Mouse (Mus musculus) kidney, adult 8-10 months (tissue): ENCODE measurements around the gene Rtn2.
"Not testable (repeated sequence)": the region's sequence is repeated elsewhere in the genome, so short reads cannot be mapped to it uniquely, and the experiment has no call there.

ENCODE experiments used
- DNase-seq, 2 experiments: peaks; one replicate each; pipeline ENCODE4 v3.0.0; 2022

The Rtn2 gene

DNA sequence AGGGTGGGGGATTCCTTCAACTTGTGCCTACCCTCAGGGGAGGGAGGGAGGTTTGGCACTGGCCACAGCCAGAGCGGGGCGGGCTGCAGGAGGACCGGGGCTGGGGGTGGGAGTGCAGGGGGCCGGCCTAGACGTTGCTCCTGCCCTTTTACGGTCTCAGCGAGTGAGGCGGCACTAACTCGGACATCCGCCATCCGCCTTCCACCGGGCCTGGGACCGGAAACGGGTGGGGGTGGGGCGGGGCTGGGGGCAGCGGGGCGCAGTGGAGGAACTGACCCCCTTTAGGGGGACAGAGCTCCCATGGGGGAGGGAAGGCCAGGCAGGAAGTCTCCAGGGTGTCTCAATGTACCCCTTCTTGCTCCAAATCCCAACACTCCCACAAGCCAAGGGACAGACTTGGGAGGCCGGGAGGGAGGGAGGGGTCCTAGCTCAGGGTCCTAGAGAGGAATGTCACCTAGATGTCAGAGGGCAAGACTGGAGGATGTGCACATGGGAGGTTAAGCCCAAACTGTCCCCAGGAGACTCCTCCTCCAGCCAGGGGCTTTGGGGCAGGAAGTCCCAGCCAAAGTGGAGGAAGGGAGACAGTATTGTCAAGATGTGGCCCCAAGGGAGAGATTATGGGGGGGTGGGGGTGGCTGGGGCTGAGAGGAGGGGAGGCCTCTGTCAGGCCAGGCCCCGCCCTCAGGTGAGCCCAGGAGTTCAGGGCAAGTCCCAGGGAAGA, 12.5 kb upstream of the Rtn2 start:
- DNase-seq: peak; percentile 58 to 71

DNA sequence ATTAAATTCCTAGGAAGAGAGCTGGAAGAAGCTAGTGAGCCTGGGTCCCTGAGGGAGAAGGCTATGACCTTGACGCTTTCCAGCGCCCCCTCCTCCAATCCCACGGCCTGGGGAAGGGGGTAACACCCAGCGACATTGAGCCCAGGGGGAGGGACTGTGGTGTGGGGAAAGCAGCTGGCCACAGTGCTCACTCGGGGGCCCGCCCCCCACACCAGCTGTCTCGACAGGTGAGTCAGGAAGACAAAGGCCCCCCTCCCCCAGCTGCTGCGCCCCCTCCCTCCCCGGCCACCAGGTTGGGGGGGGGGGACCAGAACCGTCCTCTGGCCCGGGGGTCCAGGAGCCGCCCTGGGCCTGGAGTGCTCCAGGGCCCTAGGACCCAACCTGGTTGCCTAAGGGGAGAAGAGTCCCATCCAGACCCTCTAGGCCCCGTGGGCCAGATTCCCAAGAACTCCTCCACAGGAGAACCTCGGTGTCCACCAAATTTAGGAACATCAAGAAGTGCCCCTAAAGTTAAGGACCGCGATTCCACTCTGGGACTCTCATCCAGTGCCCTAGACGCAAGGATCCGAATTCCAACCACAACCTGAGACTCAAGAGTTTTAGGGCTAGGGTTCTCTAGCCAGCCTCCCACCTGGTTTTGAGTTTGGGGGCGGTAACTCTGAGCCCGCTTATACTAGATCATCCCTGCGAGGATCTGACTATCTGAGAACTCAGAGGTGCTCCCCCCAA, 11.8 kb upstream of the Rtn2 start:
- DNase-seq: no peak

DNA sequence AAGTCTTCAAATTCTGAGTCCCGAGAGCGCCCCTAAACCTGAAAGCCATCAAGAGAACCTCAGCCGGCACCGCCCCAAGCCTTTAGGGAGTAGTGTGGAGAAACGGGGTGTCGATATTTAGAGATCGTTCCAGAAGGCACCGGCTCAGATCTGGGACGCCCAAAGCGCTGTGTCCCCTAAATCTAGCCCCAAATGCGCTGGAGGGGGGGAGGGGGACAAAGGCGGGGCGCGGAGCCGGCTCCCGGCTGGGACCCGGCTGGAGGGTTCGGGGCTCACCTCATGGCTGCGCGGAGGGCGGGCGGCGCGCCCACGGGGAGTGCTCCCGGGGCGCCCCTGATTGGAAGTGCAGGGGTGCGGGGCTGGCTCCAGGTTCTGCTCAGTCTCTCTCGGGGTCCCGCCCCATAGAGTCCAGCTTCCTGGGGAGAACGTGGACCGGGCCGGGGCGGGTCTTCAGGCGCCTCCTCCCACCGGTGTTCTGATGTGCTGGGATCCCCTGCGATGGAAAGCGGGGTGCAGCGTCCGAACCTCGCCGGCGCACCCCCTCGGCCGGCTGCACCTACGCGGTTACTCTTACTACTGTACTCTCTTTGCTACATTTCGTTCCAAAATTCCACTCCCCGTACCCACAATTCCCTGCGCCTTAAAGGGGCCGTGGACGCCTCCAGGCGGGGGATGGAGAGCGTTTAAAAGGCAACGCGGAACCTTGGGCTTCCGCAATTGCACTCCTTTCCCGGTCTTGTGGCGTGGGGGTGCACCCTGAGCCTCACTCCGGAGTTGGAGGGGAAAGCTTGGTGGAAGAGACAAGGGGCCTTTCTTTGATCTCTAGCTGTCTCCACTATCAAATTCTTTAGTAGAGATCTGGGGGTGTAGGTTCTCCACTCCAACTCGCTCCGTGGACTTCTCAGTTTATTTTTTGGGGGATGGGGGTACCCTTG, 10.9 kb upstream of the Rtn2 start, which contains the start of gene Vasp:
Gene Vasp (minus strand): TSS at position 580 of the 935 bp plus-strand sequence.
- DNase-seq: peak; percentile 86 to 91

DNA sequence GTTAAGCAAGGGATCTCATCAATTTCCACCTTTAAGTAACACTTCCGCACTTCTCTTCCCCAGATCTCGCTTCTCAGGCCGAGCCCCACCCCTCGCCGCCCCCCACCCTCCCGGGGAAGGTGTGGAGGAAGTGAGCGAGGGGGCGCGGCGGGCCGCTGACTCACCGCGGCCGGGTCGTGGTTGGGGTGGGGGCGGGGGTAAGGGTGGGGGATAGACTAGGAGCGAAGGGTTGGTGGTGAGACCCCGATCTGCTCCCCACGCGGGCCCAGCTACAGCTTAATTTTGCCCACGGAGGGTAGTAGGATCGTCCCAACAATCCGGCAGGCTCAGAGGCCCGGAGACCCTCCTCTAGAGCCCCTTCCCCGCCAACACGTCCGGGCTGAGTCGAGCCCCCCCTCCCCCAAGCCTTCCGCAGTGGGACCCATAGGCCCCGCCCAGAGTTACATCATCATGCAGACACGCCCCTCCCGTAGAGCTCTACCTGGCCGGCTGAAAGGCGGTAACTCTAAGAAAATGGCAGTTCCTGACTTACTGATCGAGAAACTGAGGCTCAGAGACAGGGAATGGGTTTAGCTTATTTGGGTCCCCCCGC, 10.2 kb upstream of the Rtn2 start:
- DNase-seq: peak; percentile 78 to 86

DNA sequence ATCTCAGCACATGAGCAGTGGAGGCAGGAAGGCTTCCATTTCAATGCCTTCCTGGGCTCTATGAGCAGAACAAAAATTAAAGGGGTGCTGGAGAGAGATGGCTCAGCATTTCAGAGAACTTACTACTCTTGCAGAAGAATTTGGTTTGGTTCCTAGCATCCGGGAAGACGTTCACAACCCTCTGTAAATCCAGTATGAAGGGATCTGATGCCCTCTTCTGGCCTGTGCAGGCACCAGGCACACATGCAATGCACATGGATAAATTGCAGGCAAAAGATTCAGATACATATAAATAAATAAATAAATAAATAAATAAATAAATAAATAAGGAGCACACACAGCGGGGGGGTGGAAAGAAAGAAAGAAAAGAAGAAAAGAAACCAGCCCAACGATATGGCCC, 6.2 kb upstream of the Rtn2 start:
- no peak for DNase-seq

DNA sequence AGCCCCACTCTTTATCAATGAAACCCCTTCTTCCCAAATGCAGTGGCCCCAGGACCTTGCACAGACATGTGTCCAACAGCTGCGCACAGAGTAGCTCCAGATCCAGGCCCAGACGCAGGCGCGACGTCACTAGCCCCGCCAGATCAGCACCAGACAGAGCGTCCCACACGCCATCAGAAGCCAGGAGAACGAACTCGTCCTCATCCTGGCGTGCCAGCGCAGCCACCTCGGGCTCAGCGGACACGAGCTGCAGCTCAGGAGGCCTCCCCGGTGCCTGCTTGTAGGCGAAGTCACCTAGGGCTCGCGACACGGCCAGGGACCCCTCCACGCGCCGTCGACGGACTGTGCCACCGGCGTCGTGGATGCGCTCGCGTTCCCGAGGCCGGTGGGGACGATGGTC, 3.4 kb upstream of the Rtn2 start:
- no peak for DNase-seq

DNA sequence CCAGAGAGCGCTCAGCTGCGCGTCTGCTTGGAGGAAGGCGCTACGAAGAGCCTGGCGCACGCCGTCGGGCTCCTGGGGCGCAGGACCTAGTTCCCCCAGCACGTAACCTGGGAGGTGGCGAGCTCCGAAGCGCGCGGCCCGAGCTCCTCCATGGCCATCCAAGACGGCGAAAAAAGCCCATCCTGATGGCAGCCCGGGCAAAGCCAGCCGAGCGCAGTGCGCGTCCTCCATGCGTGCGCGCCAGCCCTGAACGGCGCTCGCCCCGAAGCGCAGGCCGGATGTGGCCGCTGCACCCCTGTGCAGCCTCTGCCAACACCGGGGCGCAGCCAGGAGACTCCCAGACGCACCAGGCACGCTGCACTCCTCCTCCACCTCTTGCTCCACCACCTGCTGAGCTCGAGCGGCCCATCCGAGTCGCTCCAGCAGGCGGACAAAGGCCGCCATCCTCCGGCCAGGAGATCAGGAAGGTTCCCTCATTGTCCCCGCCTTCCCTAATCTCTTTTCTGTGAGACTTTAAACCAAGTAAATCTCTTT, 2.8 kb upstream of the Rtn2 start, which contains the start of gene Ppm1n:
Gene Ppm1n (minus strand): TSS at position 484 of the 534 bp plus-strand sequence.
- no peak for DNase-seq

DNA sequence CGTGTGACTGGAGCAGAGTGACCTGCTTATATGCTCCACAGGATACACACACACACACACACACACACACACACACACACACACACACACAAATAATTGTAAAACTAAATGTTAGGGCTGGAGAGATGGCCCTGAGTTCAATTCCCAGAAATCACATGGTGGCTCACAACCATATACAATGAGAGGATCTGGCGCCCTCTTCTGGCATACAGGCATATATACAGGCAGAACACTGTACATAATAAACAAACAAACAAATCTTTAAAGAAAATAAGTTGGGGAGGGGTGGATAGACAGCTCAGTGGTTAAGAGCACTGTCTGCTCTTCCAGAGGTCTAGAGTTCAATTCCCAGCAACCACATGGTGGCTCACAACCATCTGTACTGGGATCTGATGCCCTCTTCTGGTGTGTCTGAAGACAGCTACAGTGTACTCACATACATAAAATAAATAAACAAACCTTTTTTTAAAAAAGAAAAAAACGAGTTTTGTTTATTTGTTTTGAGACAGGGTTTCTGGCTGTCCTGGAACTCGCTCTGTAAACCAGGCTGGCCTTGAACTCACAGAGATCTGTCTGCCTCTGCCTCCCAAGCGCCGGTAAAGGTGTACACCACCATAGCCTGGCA, 632 bp upstream of the Rtn2 start:
- not testable (repeated sequence) for DNase-seq

DNA sequence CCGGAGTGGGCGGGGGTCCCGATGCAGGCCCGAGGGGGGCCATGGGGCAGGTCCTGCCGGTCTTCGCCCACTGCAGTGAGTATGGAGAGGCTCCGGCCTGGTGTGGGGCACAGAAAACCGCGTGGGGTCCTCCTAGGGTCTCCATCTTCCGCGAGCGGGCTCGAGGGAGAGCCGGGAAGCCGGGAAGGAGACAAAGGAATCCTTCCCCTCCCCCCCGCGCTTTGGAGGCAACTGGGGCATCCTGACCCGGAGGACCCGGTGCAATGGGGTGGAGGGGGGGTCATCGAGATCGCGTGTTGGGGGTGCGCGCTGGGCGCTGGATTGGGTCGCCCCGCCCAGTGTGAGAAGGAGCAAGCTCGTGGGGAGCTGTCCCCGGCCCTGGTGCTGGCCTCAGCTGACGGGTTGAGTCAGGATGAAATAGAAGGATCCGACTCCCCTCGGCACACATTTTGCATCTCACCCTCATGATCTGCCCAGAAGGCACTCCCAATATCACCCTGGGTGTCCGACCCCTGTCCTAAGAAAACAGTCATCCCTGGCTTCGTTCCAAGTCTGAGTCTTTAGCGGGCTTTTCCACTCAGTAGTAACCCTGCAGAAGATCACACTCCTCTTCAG, 474 bp downstream of the Rtn2 start:
- no peak for DNase-seq

DNA sequence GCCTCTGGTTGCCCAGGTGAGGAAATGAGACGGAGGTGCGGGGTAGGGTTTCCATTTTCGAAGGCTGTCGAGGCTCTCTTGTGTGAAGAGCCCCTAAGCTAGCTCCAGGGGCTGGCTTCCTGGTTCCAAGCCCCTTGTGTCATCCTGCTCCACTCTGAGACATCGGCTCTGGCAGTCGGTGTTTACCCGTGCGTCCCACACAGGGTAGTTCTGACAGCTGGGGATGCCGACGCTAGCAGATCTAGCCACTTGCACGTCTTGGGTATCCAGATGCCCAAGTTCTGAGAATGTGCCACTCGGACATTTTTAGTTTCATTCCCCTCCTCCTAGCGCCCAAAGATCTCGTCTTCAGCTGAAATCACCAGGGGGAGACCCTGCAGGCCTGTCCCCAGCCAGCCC, 981 bp downstream of the Rtn2 start:
- no peak for DNase-seq

DNA sequence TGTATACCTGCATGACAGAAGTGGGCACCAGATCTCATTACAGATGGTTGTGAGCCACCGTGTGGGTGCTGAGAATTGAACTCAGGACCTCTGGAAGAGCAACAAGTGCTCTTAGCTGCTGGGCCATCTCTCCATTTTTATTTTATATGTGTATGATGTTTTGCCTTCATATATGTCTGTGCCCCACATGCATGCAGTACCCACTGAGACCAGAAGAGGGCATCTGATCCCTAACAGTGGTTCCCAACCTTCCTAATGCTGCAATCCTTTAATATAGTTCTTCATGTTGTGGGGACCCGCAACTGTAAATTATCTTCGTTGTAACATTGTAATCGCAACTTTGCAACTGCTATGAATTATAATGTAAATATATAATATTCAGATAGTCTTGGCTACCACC, 2.3 kb downstream of the Rtn2 start:
- peak in 1 of 2 experiments; percentile 64 for DNase-seq

DNA sequence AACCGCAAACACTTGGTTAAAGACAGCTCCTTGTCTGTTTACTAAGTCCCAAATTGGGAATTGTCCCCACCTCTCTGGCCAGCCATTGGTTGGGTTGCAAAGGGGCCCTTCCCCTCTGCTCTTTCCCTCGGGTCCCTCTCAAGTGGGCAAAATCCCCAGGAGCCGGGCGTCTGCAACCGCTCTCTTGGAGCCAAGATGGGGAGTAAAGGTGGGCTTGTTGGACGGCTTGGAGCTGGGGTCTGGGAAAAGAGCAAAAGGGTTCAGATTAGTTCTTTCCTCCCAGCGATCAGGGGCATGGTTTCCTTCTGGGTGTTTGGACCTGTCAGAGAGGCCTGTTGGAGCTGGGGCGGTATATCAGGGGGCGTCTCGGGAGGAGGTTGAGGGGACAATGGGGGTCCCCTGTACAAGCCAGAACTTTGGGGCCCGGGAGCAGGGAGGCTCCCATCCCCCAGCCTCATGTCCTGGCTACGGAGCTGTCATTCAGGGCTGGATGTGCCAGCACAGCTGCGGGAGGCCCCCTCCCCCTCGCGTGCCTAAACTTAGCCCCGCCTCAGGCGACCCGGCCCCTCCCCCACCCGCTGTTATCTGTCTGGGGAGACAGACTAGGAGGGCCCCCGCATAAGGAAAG, 8.7 kb downstream of the Rtn2 start:
- no peak for DNase-seq

DNA sequence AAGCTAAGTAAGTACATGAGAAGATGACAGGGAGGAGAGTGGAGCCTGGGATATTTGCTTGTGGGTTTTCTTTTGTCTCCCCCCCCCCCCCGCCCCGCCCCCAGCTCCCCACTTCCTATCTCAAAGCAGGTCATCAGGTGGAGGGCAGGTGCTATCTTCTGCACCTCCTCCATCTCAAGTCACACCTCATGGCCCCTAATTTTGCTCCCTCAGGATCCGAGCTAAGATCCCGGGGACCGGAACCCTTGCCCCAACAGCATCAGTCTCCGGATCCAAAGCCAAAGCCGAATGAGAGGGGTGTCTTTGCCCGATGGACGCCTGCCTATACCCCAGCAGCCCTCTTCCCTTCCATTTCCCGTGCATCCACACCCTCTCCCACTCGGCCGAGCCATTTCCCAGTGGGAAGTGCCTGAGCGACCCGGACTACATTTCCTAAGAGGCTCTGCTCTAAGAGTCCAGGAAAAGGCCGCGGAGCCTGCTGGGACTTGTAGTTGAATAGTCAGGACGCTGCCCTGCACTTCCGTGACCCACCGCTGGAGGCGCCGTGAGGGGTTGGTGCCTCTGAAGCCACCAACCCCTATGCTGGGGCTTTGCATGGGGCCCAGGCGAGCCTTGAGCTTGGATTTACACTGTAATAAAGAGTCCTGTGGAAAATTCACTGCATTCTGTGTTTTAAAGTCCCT, 13.2 kb downstream of the Rtn2 start:
- peak; percentile 96 to 99 for DNase-seq

DNA sequence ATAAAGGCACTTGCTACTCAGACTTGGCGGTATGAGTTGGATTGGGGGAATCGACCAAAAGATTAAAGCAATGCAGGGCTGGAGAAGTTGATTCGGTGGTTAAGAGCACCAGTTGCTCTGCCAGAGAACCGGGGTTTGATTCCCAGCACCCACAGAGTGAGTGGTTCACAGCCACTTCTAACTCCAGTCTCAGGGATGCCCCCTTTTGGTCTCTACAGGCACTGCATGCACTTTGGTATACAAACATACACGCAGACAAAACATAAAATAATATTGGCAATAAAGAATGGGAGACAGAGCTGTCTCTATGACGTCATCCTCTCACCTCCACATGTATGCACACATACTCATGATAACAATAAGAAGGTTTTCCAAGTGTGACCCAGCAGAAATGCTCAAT, 14.6 kb downstream of the Rtn2 start:
- DNase-seq: no peak

DNA sequence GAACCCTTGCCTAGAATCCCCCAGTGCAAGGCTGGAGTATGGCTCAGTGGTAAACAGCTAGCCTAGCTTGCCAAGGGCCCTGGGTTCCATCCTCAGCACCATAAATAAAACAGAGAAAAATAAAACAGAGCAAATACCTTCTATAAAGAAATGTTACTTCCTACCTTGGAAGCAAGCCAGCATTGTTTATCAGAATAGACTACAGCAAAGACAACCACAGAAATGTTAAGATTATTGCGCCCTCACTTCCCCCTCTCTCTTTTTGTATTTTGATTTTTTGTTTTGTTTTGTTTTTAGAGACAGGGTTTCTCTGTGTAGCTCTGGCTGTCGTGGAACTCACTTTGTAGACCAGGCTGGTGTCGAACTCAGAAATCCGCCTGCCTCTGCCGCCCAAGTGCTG, 15.4 kb downstream of the Rtn2 start:
- DNase-seq: no peak

DNA sequence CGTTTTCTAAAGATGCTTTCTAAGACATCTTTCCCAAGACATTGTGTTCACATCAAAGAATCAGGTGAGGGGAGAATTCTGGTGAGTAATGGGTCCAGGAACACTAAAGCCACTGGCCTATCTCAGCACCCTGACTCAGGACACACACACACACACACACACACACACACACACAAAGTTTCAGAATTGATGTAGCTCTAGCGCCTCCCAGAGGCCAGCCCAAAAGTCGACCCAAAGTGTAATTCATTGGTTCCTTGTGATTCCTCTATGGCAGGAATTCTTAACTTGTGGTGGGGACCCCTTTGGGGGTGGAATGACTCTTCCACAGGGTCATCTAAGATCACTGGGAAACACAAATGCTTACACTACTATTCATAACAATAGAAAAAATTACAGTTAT, 16.8 kb downstream of the Rtn2 start:
- DNase-seq: no peak

DNA sequence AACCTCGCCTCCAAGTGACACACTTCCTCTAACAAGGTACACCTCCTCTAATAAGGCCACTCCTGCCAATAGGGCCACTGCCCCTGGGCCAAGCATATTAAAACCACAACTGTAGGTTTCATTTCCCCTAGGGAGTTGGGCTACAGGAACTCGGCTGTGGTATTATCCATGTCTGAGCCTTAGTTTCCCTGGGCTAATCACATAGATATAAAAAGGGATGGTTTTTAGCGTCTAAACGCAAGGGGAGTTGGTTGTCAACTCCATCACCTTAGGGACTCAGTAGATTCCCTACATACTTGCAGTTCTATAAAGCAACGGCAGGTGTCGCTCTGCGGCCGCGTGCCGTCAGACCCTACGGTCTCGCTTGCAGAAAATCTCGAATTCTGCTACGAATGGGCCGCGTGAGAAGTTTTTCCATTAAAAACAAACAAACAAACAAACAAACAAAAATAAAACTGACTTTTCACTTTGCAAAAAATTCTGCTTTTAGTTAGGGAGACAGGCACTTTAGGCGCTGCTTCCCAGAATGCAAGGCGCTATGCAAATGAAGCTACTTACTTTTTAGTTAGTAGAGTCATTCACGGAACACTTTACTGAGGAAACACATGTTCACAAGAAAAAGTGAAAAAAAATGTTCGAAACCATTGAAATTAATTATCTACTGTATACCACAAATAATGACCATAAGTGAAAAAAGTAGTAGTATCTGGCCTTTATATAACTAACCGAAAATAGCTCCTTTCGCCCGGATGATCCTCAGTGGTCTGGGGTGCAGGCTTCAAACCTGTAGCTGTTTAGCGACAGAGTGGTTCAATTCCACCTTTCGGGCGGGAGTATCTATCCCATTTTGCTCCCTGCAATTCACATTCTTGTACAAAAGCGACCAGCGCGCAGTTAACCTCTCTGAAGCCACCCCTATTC, 18.3 kb downstream of the Rtn2 start:
- peak; percentile 78 to 80 for DNase-seq

DNA sequence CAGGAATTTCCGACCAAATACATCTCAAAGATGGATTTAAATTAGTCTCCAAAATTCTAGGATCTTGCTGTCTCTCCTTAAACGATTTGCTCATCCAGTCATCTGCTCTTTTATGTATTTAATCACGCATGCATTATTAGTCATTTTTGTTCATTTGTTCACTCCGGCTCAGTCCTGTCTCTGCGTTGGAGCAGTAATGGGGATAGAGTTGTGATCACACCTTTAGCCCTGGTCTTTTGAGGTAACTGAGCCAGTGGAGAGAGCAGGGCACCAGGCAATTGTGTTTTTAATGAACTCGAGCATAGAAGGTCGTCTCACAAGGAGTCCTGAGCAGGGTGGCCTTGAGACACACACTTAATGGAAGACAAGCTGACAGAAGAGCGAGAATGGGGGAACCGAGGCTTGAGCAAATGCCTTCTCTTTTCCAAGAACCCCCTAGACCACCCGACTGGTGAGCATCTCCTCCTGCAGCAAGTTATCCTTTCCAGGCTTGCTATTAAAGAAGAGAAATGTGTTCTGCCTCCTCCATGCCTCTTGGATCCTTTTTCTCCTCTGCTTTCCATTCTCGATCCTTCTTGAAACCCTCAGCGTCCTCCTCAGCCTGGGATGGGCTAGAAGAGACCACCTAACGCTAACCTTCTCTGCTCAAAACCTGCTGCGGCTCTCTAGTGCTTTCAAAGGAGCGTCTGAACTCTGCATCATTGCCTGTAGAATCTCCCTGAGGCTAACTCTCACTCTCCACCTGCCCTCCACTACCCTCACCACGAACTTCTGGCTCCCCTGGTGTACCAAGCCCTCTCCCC, 19.2 kb downstream of the Rtn2 start:
- DNase-seq: no peak
